Mouse (Mus musculus) midbrain, embryonic 10.5 days (tissue): Measurements from ENCODE around the gene Snx29. TPM values are rescaled to one million over a fixed set of nuclear protein-coding genes. Genes with fewer than 3 reads are reported as not detected.

Experiments used
- DNase-seq: peaks from one replicate; pipeline ENCODE4 v3.0.0-alpha.2; 2017; ENCODE audit warnings: low spot score
- H3K27ac ChIP-seq: fragments of 300-500 bp; sonication (generic); replicated peaks from 2 replicates; pipeline ENCODE4 v1.5.1; 2016; ENCODE audit warnings: mild to moderate bottlenecking
- H3K27me3 ChIP-seq: fragments of 300-500 bp; sonication (generic); 2 replicates; pipeline ENCODE4 v1.6.1; 2016; ENCODE audit warnings: low read depth, mild to moderate bottlenecking; ENCODE audit not compliant: poor library complexity, severe bottlenecking
- H3K36me3 ChIP-seq: fragments of 300-500 bp; sonication (generic); 2 replicates; pipeline ENCODE4 v1.6.1; 2016; ENCODE audit warnings: mild to moderate bottlenecking, moderate library complexity
- H3K4me1 ChIP-seq: fragments of 300-500 bp; sonication (generic); 2 replicates; pipeline ENCODE4 v1.6.1; 2016
- H3K4me3 ChIP-seq: fragments of 300-500 bp; sonication (generic); 2 replicates; pipeline ENCODE4 v1.5.1; 2016; ENCODE audit warnings: mild to moderate bottlenecking, moderate library complexity
- H3K9me3 ChIP-seq: fragments of 300-500 bp; sonication (generic); replicated peaks from 2 replicates; pipeline ENCODE4 v1.6.1; 2016; ENCODE audit warnings: mild to moderate bottlenecking
- WGBS: fragments of 180-500 bp; shearing (Covaris S2); methylation state at CpG from one replicate; pipeline ENCODE4 v1.1.7; 2016; 5-methylcytosine and 5-hydroxymethylcytosine counted together
- polyA plus RNA-seq: library from polyadenylated mRNA; unstranded; fragments of >200 nt; fragmentation: Nextera tagmentation; extraction: Ambion mirVana; gene quantifications from 2 replicates; pipeline ENCODE4 v1.2.1, GENCODE M21; 2016

The Snx29 gene
- polyA plus RNA-seq, 1 experiment from 2014 or later: 9.7 TPM

DNA sequence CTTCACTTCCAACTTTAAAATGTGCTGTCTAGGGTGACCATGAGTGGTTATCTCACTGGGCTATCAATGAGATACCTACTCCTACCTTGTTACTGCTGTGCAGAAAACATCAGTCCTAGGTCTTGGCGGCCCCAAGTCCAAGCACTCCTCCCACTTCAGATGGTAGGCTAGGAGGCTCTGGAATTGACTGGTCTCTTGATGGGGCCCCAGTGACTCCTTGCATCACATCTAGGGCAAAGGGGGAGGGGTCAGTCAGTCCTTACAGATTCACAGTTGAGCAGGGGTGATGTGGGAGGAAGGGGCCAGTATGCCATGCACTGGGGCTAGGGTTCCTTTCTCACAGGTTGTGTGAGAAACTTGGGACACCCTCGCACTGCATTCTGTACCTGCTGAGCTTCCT lies 423.3 kb downstream of the Snx29 start:
- 93% methylated on average over 2 of the region's 2 CpGs for WGBS
- Histone ChIP-seq H3K4me1 (peaks cover 7% of the 10 kb centered on the region; the same call in 1 of the 2 replicates), H3K36me3 (no peaks in the 10 kb centered on the region), H3K27ac (no peak overlapping the region), H3K4me3 (no peak overlapping the region), H3K27me3 (no peaks in the 10 kb centered on the region), H3K9me3 (no peaks in the 10 kb centered on the region)
- no peak for DNase-seq

GRCm38 (mm10) chr16:11747867-11748266 lies 425.2 kb downstream of the Snx29 start:
- DNase-seq: no peak

DNA sequence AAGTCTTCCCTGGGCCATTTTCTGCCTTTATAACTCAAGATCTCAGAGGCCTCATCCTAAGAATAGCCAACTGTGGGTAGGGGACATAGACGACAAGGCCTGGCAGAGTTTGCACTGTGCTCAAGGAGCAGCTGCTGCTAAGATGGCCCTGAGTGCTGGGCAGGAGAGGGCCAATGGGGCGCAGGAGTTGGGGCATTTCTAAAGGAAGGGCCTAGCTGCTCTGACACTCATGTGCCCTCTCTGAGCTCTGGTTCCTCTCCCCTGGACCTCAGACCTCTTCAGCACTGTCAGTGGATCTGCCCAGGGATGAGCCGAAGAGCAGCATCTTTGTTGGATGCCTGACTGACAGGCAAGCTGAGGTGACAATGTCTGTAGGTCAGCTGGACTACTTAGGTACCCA lies 426.4 kb downstream of the Snx29 start:
- Histone ChIP-seq H3K4me3 (no peak overlapping the region), H3K36me3 (no peaks in the 10 kb centered on the region), H3K27ac (no peak overlapping the region), H3K4me1 (peaks cover 7% of the 10 kb centered on the region; the same call in 1 of the 2 replicates), H3K27me3 (no peaks in the 10 kb centered on the region), H3K9me3 (no peaks in the 10 kb centered on the region)
- 88% methylated on average over 3 of the region's 3 CpGs for whole genome bisulfite sequencing
- DNase-seq: no peak

More at GRCm38 (mm10) chr16:11747867-11748266, 425.2 kb downstream of the Snx29 start:
- no peaks in the 10 kb centered on the region for H3K27me3 ChIP-seq
- WGBS: 92% methylated on average over 5 of the region's 5 CpGs
- no peaks in the 10 kb centered on the region for H3K9me3 ChIP-seq
- no peaks in the 10 kb centered on the region for H3K36me3 ChIP-seq
- H3K4me3 ChIP-seq: no peak overlapping the region
- H3K27ac ChIP-seq: no peak overlapping the region
- H3K4me1 ChIP-seq: peaks cover 7% of the 10 kb centered on the region; the same call in 1 of the 2 replicates

DNA sequence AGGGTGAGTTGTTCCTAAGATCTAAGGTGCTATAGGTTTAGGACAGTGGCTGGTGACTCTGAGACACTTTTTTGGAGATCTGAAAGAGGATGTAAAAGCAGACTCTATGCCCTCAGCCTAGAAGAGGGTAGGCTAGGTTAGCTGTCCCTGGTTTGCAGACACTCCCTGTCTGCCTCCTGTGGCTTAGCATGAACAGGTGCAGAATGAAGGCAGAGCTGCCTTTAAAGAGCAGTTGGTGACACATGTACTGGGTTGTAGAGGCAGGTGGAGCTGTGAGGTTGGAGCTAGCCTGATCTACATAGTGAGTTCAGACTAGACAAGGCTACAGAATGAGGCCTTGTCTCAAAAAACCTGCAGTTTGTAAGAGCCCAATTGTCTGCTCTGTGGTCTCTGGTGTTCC lies 427.9 kb downstream of the Snx29 start:
- Histone ChIP-seq H3K27me3 (no peaks in the 10 kb centered on the region), H3K9me3 (no peaks in the 10 kb centered on the region), H3K4me3 (no peak overlapping the region), H3K27ac (no peak overlapping the region), H3K36me3 (no peaks in the 10 kb centered on the region), H3K4me1 (peaks cover 7% of the 10 kb centered on the region; the same call in 1 of the 2 replicates)
- DNase-seq: no peak

- Histone ChIP-seq H3K9me3 (no peaks in the 10 kb centered on the region), H3K36me3 (no peaks in the 10 kb centered on the region), H3K4me1 (peaks cover 7% of the 10 kb centered on the region; the same call in 1 of the 2 replicates), H3K27ac (no peak overlapping the region), H3K4me3 (no peak overlapping the region), H3K27me3 (no peaks in the 10 kb centered on the region)
- no peak for DNase-seq
- 90% methylated on average over 5 of the region's 5 CpGs for WGBS
Observed at GRCm38 (mm10) chr16:11752557-11752956, 429.8 kb downstream of the Snx29 start.

DNA sequence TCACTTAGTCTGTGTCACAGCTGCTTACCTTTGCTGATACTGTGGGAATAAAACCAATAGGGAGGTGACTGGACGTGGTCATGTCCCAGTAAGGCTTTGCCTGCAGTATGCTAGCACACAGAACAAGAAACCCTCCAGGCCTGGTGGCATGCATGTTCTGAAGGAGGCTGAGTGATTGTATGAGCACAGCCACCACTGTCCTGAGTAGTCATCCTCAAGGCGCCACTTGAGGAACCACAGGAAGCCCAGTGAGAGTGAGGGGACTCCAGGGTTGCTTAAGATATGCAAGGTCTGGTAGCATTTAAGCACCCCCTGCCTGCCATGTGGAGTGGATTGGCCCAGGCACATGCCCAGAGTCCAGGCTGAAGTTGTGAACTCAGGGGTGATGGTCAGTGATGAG lies 430.8 kb downstream of the Snx29 start:
- H3K4me3 ChIP-seq: no peak overlapping the region
- peaks cover 7% of the 10 kb centered on the region; the same call in 1 of the 2 replicates for H3K4me1 ChIP-seq
- no peaks in the 10 kb centered on the region for H3K9me3 ChIP-seq
- H3K27me3 ChIP-seq: no peaks in the 10 kb centered on the region
- no peak overlapping the region for H3K27ac ChIP-seq
- no peaks in the 10 kb centered on the region for H3K36me3 ChIP-seq
- WGBS: 86% methylated on average over 2 of the region's 2 CpGs
- no peak for DNase-seq

DNA sequence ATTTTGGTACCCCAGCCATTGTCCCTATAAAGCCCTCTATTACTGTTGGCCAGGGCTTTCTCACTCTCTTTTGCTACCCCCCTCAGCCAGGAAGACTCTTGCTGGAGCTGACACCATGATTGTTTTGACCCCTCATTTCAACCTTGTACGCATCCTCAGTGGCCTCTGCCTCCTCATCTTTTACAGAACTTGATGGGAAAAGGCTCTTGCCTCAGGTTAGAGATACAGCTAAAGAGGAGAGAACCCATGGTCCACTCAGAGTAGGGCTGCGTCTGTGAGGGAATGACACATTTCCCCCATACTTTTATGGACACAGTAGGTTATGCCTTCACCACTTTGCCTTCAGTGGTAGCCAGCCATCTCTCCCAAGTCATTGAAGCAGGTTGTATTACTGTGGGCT lies 431.4 kb downstream of the Snx29 start:
- no peak for DNase-seq

GRCm38 (mm10) chr16:11755281-11756066 lies 432.8 kb downstream of the Snx29 start:
- no peaks in the 10 kb centered on the region for H3K27me3 ChIP-seq
- 81% methylated on average over 9 of the region's 9 CpGs for WGBS
- H3K4me1 ChIP-seq: peaks cover 2% of the 10 kb centered on the region; the same call in 1 of the 2 replicates
- no peak overlapping the region for H3K27ac ChIP-seq
- H3K4me3 ChIP-seq: no peak overlapping the region
- no peak for DNase-seq
- H3K36me3 ChIP-seq: no peaks in the 10 kb centered on the region
- H3K9me3 ChIP-seq: no peaks in the 10 kb centered on the region

More for the DNA sequence above, 431.4 kb downstream of the Snx29 start:
- Histone ChIP-seq H3K36me3 (no peaks in the 10 kb centered on the region), H3K4me1 (peaks cover 7% of the 10 kb centered on the region; the same call in 1 of the 2 replicates), H3K4me3 (no peak overlapping the region), H3K27ac (no peak overlapping the region), H3K9me3 (no peaks in the 10 kb centered on the region), H3K27me3 (no peaks in the 10 kb centered on the region)
- 91% methylated on average over 2 of the region's 2 CpGs for WGBS

GRCm38 (mm10) chr16:11756598-11757245 lies 434.0 kb downstream of the Snx29 start:
- H3K4me1 ChIP-seq: no peaks in the 10 kb centered on the region
- H3K36me3 ChIP-seq: no peaks in the 10 kb centered on the region
- no peaks in the 10 kb centered on the region for H3K27me3 ChIP-seq
- 73% methylated on average over 1 of the region's 1 CpGs for WGBS
- H3K9me3 ChIP-seq: no peaks in the 10 kb centered on the region
- DNase-seq: no peak
- no peak overlapping the region for H3K4me3 ChIP-seq
- H3K27ac ChIP-seq: no peak overlapping the region

DNA sequence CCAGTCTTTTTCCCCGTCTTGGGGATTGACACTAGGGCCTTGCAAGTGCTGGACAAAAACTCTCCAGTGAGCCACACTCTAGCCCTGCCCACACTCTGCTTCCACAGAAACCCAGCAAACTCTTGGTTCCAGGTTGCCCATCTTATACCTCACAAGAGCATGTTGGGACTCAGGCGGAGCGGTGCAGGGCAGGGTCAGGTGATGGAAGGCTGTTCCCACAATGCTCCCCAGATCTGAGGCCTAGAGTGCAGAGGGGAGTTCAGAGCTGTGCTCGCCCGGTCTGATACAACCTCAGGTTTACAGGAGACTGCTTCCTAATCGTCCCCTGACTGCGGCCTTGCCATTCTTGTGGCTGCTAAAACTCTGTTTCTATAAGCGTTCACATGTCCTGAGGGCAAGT lies 434.8 kb downstream of the Snx29 start:
- no peak for DNase-seq
- WGBS: 89% methylated on average over 8 of the region's 8 CpGs
- Histone ChIP-seq H3K4me3 (no peak overlapping the region), H3K27ac (no peak overlapping the region), H3K36me3 (no peaks in the 10 kb centered on the region), H3K27me3 (no peaks in the 10 kb centered on the region), H3K4me1 (no peaks in the 10 kb centered on the region), H3K9me3 (no peaks in the 10 kb centered on the region)

DNA sequence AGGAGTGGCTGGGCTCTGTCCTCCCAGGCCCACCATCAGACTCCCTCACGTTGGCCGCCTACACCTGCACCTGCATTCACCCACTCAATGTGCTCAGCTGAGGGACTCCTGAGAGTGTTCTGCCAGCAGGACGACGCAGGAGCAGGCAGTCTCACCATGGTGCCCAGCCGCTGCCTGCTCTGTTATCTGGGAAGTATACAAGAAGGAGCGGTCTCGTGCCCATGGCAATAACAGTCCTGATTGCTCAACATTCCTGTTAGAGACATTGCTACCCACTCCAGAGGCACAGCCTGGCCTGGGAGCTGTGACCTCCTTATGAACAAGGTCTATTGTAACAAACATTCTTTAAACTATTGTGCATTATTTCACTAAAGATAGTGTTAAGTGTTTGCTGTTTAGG lies 435.2 kb downstream of the Snx29 start:
- Histone ChIP-seq H3K27ac (no peak overlapping the region), H3K9me3 (no peaks in the 10 kb centered on the region), H3K36me3 (no peaks in the 10 kb centered on the region), H3K4me3 (no peak overlapping the region), H3K27me3 (no peaks in the 10 kb centered on the region), H3K4me1 (no peaks in the 10 kb centered on the region)
- DNase-seq: no peak
- 84% methylated on average over 7 of the region's 7 CpGs for WGBS

GRCm38 (mm10) chr16:11772318-11772717 lies 449.6 kb downstream of the Snx29 start:
- 75% methylated on average over 2 of the region's 2 CpGs for WGBS

DNA sequence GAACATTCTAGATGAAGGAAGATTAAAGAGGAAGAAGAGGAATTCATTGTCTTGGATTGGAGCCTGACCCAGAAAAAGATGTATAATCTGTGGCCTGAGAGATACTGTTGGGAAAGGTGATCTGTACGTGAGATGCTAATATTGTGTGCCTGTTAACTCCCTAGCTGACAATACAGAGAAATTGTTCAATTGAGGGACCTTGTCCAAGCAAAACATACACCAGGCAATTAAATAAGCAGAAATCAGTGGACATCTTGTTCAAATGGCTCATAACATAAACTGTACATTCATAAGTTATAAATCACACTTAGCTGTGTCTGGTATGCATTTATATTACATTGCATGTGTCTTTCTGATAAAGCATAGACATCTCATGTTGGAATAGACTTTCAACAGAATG lies 451.6 kb downstream of the Snx29 start:
- Histone ChIP-seq H3K27ac (no peak overlapping the region), H3K27me3 (no peaks in the 10 kb centered on the region), H3K4me3 (no peak overlapping the region), H3K9me3 (peaks cover 13% of the 10 kb centered on the region), H3K36me3 (no peaks in the 10 kb centered on the region), H3K4me1 (no peaks in the 10 kb centered on the region)
- no peak for DNase-seq
- WGBS: 92% methylated on average over 1 of the region's 1 CpGs

More at GRCm38 (mm10) chr16:11772318-11772717, 449.6 kb downstream of the Snx29 start:
- Histone ChIP-seq H3K4me3 (no peak overlapping the region), H3K27me3 (no peaks in the 10 kb centered on the region), H3K9me3 (peaks cover 15% of the 10 kb centered on the region), H3K27ac (no peak overlapping the region), H3K4me1 (no peaks in the 10 kb centered on the region), H3K36me3 (no peaks in the 10 kb centered on the region)
- no peak for DNase-seq
